Mouse (Mus musculus) lung, postnatal 14 days (tissue): ENCODE results near the gene Hs6st2.

Experiments used
- DNase-seq: peaks from one replicate; pipeline ENCODE4 v3.0.0; 2021

The Hs6st2 gene

GRCm38 (mm10) chrX:51681756-51682155, at the start of gene Hs6st2:
Hs6st2 (minus strand) TSS chrX:51681856.
- DNase-seq, result no peak

GRCm38 (mm10) chrX:51714086-51714745, 32.6 kb upstream of the Hs6st2 start:
- DNase-seq, result no peak

- DNase-seq, result no peak
Measured at GRCm38 (mm10) chrX:51712996-51713395, 31.3 kb upstream of the Hs6st2 start.

GRCm38 (mm10) chrX:51702823-51703222, 21.2 kb upstream of the Hs6st2 start:
- no peak for DNase-seq

- DNase-seq, result no peak
Measured at GRCm38 (mm10) chrX:51699079-51699478, 17.4 kb upstream of the Hs6st2 start.

GRCm38 (mm10) chrX:51686048-51686949, 4.6 kb upstream of the Hs6st2 start:
- DNase-seq, result no peak

- DNase-seq, result no peak
Measured at GRCm38 (mm10) chrX:51684336-51685056, 2.8 kb upstream of the Hs6st2 start.

- DNase-seq, result no peak
Measured at GRCm38 (mm10) chrX:51681170-51681667, 437 bp downstream of the Hs6st2 start.

- no peak for DNase-seq
Measured at GRCm38 (mm10) chrX:51680428-51681169, 1.1 kb downstream of the Hs6st2 start.

- peak; percentile 2 for DNase-seq
Measured at GRCm38 (mm10) chrX:51679601-51680427, 1.8 kb downstream of the Hs6st2 start.

GRCm38 (mm10) chrX:51658236-51658635, 23.4 kb downstream of the Hs6st2 start:
- no peak for DNase-seq

GRCm38 (mm10) chrX:51642661-51643257, 38.9 kb downstream of the Hs6st2 start:
- DNase-seq, result no peak

GRCm38 (mm10) chrX:51635756-51636155, 45.9 kb downstream of the Hs6st2 start:
- no peak for DNase-seq

GRCm38 (mm10) chrX:51631376-51631775, 50.3 kb downstream of the Hs6st2 start:
- DNase-seq, result no peak

- no peak for DNase-seq
Measured at GRCm38 (mm10) chrX:51614384-51615004, 67.2 kb downstream of the Hs6st2 start.

GRCm38 (mm10) chrX:51610743-51611142, 70.9 kb downstream of the Hs6st2 start:
- DNase-seq, result no peak

GRCm38 (mm10) chrX:51606231-51606863, 75.3 kb downstream of the Hs6st2 start:
- DNase-seq, result no peak

GRCm38 (mm10) chrX:51592751-51593150, 88.9 kb downstream of the Hs6st2 start:
- no peak for DNase-seq

- DNase-seq, result no peak
Measured at GRCm38 (mm10) chrX:51590448-51591010, 91.1 kb downstream of the Hs6st2 start.

- no peak for DNase-seq
Measured at GRCm38 (mm10) chrX:51585444-51585843, 96.2 kb downstream of the Hs6st2 start.
